Mouse (Mus musculus): Measurements from ENCODE around the gene Eif5. TPM values are rescaled to one million over a fixed set of nuclear protein-coding genes. Genes with fewer than 3 reads are reported as not detected.
"Not testable (repeated sequence)": the region's sequence is repeated elsewhere in the genome, so short reads cannot be mapped to it uniquely, and the experiment has no call there.

Eif5 gene
- polyA plus RNA-seq, 1 experiment = 48.5 TPM

DNA sequence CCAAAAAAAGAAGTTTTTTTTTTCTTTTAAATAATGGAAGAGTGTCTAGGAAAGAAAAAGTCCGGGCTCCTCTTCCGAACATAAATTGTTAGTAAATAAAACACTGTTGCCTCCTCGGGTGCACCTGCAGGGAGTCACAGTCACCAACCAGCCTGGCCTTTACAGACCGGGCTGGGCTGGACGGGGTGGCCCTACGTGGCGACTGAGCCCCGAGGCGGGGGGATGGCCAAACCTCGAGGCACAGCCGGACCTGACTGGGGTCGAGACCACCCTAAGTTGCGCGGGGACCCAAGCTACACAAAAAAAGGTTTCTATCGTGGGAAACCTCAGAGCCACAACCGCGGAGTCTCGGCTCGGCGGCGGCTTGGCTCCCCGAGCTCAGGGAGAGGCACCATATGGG lies 475 bp upstream of the Eif5 start:
- Histone ChIP-seq H3K4me1 (ENCODE audit: control insufficient read depth, insufficient read depth, low read length) (peaks cover 8% of the 10 kb centered on the region), H3K4me3 (replicated peaks; ENCODE audit: extremely low read depth, low read depth, low read length) (peak overlapping the region; percentile 87)
- TF ChIP-seq POLR2A (IDR thresholded peaks at IDR 0.05; ENCODE audit: borderline replicate concordance, extremely low read depth, low read depth, low read length) (no peak), CTCF (IDR thresholded peaks at IDR 0.05; ENCODE audit: insufficient read depth, low read length) (no peak)
- no peak for DNase-seq
- WGBS = under 1% methylated on average over 22 of the region's 22 CpGs

DNA sequence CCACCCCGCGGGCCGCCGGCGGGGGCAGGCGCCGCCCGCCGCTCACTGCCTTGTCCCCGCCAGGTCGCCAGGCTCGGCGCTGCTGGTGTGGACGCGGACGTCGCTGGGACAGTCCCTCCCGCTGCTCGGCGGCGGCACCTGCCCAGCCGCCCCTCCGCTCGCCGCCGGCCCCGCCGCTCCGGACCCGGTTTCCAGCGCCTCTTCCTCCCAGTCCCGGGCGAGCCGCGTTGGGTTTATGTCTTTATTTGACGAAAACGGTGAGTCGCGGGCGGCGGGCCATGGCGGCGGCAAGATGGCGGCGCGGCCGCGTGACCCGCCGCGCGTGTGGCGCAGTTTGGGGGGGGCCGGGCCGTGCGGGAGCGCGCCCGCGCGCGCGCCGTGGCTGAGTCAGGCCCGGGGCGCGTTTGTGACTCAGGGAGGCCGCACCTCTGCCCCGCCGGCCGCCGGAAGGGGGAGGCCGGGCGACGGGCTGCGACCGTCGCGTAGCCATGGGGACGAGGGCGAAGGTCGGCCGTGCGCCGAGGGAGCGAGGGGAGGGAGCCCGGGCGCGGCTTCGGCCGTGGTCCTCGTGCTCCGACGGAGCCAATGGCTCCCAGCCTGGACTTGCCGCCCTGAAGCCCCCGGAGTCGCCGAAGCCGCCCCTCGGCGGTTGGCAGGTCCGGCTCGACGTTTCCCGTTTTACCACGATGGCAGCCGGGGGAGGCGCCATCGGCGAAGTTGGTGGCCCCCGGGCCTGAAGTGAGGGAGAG lies 650 bp downstream of the Eif5 start:
- DNase-seq = peak; percentile 77
- TF ChIP-seq CTCF (IDR thresholded peaks at IDR 0.05; ENCODE audit: insufficient read depth, low read length) (no peak), POLR2A (IDR thresholded peaks at IDR 0.05; ENCODE audit: borderline replicate concordance, extremely low read depth, low read depth, low read length) (no peak)
- under 1% methylated on average over 108 of the region's 111 CpGs for WGBS
- Histone ChIP-seq H3K4me3 (replicated peaks; ENCODE audit: extremely low read depth, low read depth, low read length) (peak overlapping the region; percentile 72), H3K4me1 (ENCODE audit: control insufficient read depth, insufficient read depth, low read length) (peaks cover 8% of the 10 kb centered on the region)

DNA sequence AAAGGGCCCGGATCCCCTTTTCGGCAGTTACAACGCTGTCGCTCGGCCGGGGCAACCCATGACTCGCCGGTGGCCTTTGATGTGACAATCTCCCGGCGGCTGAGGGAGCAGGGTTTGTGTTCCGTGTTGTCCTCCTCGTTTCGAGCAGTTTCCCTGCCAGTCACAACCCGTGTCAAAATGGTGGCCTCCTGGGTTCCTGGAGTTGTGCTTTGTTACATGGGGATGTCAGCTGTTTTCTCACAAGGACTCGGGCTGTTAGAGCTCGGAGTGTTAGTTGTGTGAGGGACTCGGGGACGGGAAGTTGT lies 1.2 kb downstream of the Eif5 start:
- WGBS = 2% methylated on average over 18 of the region's 18 CpGs
- Histone ChIP-seq H3K4me1 (ENCODE audit: control insufficient read depth, insufficient read depth, low read length) (peaks cover 8% of the 10 kb centered on the region), H3K4me3 (replicated peaks; ENCODE audit: extremely low read depth, low read depth, low read length) (peak overlapping the region; percentile 72)
- TF ChIP-seq POLR2A (IDR thresholded peaks at IDR 0.05; ENCODE audit: borderline replicate concordance, extremely low read depth, low read depth, low read length) (no peak), CTCF (IDR thresholded peaks at IDR 0.05; ENCODE audit: insufficient read depth, low read length) (no peak)
- DNase-seq = no peak

DNA sequence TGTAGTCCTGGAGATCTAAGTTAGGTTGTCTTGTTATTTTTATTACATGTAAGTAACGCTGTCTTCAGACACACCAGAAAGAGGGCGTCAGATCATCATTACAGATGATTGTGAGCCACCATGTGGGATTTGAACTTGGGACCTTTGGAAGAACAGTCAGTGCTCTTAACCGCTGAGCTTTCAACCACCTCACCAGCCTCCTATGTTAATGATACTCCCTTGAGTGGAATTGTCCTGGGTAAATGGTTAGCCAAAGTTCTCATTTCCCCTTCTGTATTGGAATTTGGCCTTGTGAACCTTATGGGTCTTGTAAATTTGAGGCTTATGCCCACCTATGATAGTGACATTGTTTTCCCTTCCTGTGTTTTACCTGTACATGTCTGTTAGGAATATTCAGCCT lies 9.3 kb downstream of the Eif5 start:
- 93% methylated on average over 3 of the region's 3 CpGs for WGBS
- no peak for TF ChIP-seq CTCF (IDR thresholded peaks at IDR 0.05; ENCODE audit: insufficient read depth, low read length)
- no peak for TF ChIP-seq POLR2A (IDR thresholded peaks at IDR 0.05; ENCODE audit: borderline replicate concordance, extremely low read depth, low read depth, low read length)
- no peak for DNase-seq
- Histone ChIP-seq H3K4me3 (replicated peaks; ENCODE audit: extremely low read depth, low read depth, low read length) (no peak overlapping the region), H3K4me1 (ENCODE audit: control insufficient read depth, insufficient read depth, low read length) (no peaks in the 10 kb centered on the region)

GRCm38 (mm10) chr12:111548555-111549289 lies 10.9 kb downstream of the Eif5 start:
- H3K4me3 ChIP-seq (replicated peaks; ENCODE audit: extremely low read depth, low read depth, low read length) = no peak overlapping the region
- no peak for TF ChIP-seq CTCF (IDR thresholded peaks at IDR 0.05; ENCODE audit: insufficient read depth, low read length)
- no peak for TF ChIP-seq POLR2A (IDR thresholded peaks at IDR 0.05; ENCODE audit: borderline replicate concordance, extremely low read depth, low read depth, low read length)
- no peak for DNase-seq
- WGBS = 73% methylated on average over 2 of the region's 2 CpGs
- no peaks in the 10 kb centered on the region for H3K4me1 ChIP-seq (ENCODE audit: control insufficient read depth, insufficient read depth, low read length)

DNA sequence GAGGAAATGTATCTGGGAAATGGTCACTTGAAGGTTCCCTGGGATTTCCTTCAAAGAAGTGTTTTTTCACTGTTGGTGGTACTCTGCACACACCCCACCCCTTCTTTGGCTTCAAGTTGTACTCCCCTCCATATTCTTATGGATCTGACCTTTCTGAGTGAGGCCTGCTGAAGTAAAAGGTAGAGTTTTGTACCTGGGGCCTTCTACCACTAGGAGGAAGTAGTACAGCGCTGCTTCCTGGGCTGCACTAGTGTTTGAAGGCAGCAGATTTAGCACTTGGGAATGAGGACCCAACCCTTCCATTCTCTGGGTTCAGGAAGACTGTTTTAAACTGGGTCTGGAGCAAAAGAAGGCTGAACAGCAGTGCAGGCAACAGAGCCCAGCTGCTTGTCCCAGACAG lies 12.9 kb downstream of the Eif5 start:
- TF ChIP-seq CTCF (IDR thresholded peaks at IDR 0.05; ENCODE audit: insufficient read depth, low read length) = no peak
- no peak for TF ChIP-seq POLR2A (IDR thresholded peaks at IDR 0.05; ENCODE audit: borderline replicate concordance, extremely low read depth, low read depth, low read length)
- no peaks in the 10 kb centered on the region for H3K4me1 ChIP-seq (ENCODE audit: control insufficient read depth, insufficient read depth, low read length)
- 75% methylated on average over 1 of the region's 1 CpGs for WGBS
- no peak overlapping the region for H3K4me3 ChIP-seq (replicated peaks; ENCODE audit: extremely low read depth, low read depth, low read length)
- DNase-seq = no peak

DNA sequence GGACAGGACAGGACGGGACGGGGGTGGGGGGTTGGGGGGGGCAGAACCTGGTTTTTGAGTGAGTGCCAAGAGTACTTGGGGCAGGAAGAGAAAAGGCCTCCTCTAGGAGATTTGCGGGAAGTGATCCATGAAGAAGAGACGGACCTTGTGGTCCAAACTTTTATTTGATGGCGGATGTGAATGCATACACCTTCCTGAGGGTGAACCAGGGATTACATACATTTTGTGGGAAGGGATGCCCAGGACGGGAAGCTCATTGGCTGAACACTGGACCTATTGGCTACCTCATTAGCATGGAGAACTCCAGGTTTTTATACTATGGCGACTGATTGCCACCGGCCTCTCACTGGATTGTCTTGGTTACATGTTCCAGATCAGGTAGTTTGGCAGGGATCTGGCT lies 14.5 kb downstream of the Eif5 start:
- no peaks in the 10 kb centered on the region for H3K4me1 ChIP-seq (ENCODE audit: control insufficient read depth, insufficient read depth, low read length)
- DNase-seq = no peak
- H3K4me3 ChIP-seq (replicated peaks; ENCODE audit: extremely low read depth, low read depth, low read length) = no peak overlapping the region
- WGBS = 64% methylated on average over 8 of the region's 8 CpGs
- TF ChIP-seq POLR2A (IDR thresholded peaks at IDR 0.05; ENCODE audit: borderline replicate concordance, extremely low read depth, low read depth, low read length) (no peak), CTCF (IDR thresholded peaks at IDR 0.05; ENCODE audit: insufficient read depth, low read length) (no peak)

GRCm38 (mm10) chr12:111555357-111555756 lies 17.5 kb downstream of the Eif5 start:
- Histone ChIP-seq H3K4me3 (replicated peaks; ENCODE audit: extremely low read depth, low read depth, low read length) (no peak overlapping the region), H3K4me1 (ENCODE audit: control insufficient read depth, insufficient read depth, low read length) (no peaks in the 10 kb centered on the region)
- 54% methylated on average over 4 of the region's 4 CpGs for WGBS
- no peak for DNase-seq
- no peak for TF ChIP-seq POLR2A (IDR thresholded peaks at IDR 0.05; ENCODE audit: borderline replicate concordance, extremely low read depth, low read depth, low read length)
- no peak for TF ChIP-seq CTCF (IDR thresholded peaks at IDR 0.05; ENCODE audit: insufficient read depth, low read length)

- 77% methylated on average over 5 of the region's 5 CpGs for WGBS
- not testable (repeated sequence) for DNase-seq; H3K4me1 ChIP-seq (ENCODE audit: control insufficient read depth, insufficient read depth, low read length); H3K4me3 ChIP-seq (replicated peaks; ENCODE audit: extremely low read depth, low read depth, low read length)
These were observed 18.1 kb downstream of the Eif5 start for GRCm38 (mm10) chr12:111555893-111556292.

DNA sequence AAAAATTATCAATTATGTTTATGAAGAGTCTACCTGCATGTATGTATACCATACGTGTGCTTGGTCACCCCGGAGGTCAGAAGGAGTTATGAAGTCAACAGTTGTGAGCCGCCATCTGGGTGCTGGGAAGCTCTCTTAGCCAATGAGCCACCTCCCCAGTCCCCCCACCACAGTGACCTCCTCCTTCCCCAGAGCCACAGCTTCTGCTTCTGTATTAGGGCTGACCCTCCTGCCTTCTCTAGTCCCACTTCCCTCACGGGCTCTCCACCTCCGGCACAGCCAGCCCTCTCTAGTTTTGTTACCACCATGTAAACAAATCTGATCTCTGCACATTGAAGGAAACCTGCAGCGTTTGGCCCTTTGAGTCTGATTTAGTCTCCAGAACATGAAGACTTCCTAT lies 19.7 kb downstream of the Eif5 start:
- Histone ChIP-seq H3K4me3 (replicated peaks; ENCODE audit: extremely low read depth, low read depth, low read length) (no peak overlapping the region), H3K4me1 (ENCODE audit: control insufficient read depth, insufficient read depth, low read length) (no peaks in the 10 kb centered on the region)
- DNase-seq = no peak
- 50% methylated on average over 6 of the region's 6 CpGs for WGBS
- no peak for TF ChIP-seq POLR2A (IDR thresholded peaks at IDR 0.05; ENCODE audit: borderline replicate concordance, extremely low read depth, low read depth, low read length)
- no peak for TF ChIP-seq CTCF (IDR thresholded peaks at IDR 0.05; ENCODE audit: insufficient read depth, low read length)
